Mouse (Mus musculus): ENCODE data around the gene Kcnk13. TPM values are rescaled to one million over a fixed set of nuclear protein-coding genes. Genes with fewer than 3 reads are reported as not detected.

Gene Kcnk13
- polyA plus RNA-seq, 1 experiment from 2014 or later, result 0.56 TPM

DNA sequence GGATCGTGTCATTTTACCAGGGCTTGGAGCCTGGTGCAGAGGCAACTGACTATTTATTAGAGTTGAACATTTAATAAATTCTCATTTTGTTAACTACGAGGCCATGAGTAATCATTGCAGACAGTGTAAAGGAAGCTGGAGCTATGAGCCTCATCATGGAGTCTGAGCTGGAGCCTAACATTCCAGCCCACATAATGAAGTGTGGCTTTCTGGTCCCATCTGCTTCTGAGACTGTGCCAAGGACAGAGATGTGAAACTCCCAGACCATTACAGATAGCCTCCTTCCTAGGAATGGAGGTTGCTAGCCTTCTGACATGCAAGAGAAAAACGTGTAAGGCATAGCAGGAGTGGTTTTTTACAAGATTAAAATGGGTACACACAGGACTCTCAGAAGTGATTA is 98.3 kb downstream of the Kcnk13 start:
- ATAC-seq (ENCODE audit: insufficient number of reproducible peaks, low FRiP score, low TSS enrichment, low read depth) (no peak), DNase-seq (ENCODE audit: low spot score) (no peak)
- H3K9me3 ChIP-seq (ENCODE audit: control insufficient read depth, low read length), result no peaks in the 10 kb centered on the region
- H3K4me2 ChIP-seq (ENCODE audit: low read depth, severe bottlenecking), result no peak overlapping the region
- H3K9ac ChIP-seq (ENCODE audit: low read length), result no peak overlapping the region
- H3K27ac ChIP-seq (replicated peaks; ENCODE audit: low read depth, low read length), result no peak overlapping the region
- WGBS, result 77% methylated on average over 3 of the region's 3 CpGs
- H3K4me1 ChIP-seq (ENCODE audit: control insufficient read depth, insufficient read depth, low read length), result no peaks in the 10 kb centered on the region
- H3K27me3 ChIP-seq (ENCODE audit: control insufficient read depth, insufficient read depth, low read length), result no peaks in the 10 kb centered on the region
- no peak overlapping the region for H3K4me3 ChIP-seq (ENCODE audit: low read depth, low read length)
- H3K36me3 ChIP-seq (ENCODE audit: control insufficient read depth, insufficient read depth, low read length), result no peaks in the 10 kb centered on the region

DNA sequence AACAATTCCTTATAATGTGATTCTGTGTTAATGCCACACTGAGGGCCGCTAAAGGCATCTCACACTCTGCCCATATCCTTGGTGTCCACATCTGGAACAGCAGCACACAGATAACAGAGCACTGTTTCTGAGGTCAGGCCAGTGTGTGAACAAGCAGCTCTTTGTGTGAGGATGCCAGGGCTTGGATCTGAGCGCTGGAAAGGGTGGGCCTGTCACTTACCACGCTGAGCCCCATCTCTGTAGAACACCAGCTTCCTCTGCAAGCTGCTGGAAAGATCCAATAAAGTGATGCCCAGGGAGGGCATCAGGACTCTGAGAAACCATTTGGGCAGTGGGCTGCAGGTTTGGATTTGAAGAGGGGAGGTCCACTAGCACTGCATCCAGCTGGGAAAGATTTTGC is 100.8 kb downstream of the Kcnk13 start:
- Histone ChIP-seq H3K27me3 (ENCODE audit: control insufficient read depth, insufficient read depth, low read length) (no peaks in the 10 kb centered on the region), H3K9ac (ENCODE audit: low read length) (no peak overlapping the region), H3K4me3 (ENCODE audit: low read depth, low read length) (no peak overlapping the region), H3K4me1 (ENCODE audit: control insufficient read depth, insufficient read depth, low read length) (no peaks in the 10 kb centered on the region), H3K27ac (replicated peaks; ENCODE audit: low read depth, low read length) (no peak overlapping the region), H3K4me2 (ENCODE audit: low read depth, severe bottlenecking) (no peak overlapping the region), H3K36me3 (ENCODE audit: control insufficient read depth, insufficient read depth, low read length) (no peaks in the 10 kb centered on the region), H3K9me3 (ENCODE audit: control insufficient read depth, low read length) (no peaks in the 10 kb centered on the region)
- no peak for ATAC-seq (ENCODE audit: insufficient number of reproducible peaks, low FRiP score, low TSS enrichment, low read depth)
- WGBS, result 86% methylated on average over 3 of the region's 3 CpGs
- DNase-seq (ENCODE audit: low spot score), result no peak

DNA sequence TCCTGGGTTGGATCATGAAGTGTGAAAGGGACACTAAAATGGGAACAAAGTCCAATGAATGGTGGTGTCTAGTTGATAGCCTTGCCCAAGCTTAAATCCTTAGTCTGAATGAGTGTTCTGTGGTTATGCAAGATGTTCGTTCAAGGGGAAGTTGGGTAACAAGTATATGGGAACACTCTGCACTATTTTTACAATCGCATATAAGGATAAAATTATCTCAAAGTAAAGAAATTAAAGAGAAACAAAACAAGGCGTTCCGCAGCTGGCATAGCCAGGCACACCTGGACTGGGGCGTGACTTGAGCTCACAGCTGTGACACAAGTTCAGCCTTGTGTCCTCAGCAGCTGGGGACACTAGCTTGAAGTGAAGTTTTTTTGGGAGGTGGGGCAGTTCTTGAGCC is 103.2 kb downstream of the Kcnk13 start:
- H3K27me3 ChIP-seq (ENCODE audit: control insufficient read depth, insufficient read depth, low read length), result no peaks in the 10 kb centered on the region
- no peak overlapping the region for H3K4me3 ChIP-seq (ENCODE audit: low read depth, low read length)
- no peak overlapping the region for H3K4me2 ChIP-seq (ENCODE audit: low read depth, severe bottlenecking)
- ATAC-seq (ENCODE audit: insufficient number of reproducible peaks, low FRiP score, low TSS enrichment, low read depth) (no peak), DNase-seq (ENCODE audit: low spot score) (no peak)
- 87% methylated on average over 5 of the region's 5 CpGs for WGBS
- H3K36me3 ChIP-seq (ENCODE audit: control insufficient read depth, insufficient read depth, low read length), result no peaks in the 10 kb centered on the region
- no peak overlapping the region for H3K9ac ChIP-seq (ENCODE audit: low read length)
- no peaks in the 10 kb centered on the region for H3K4me1 ChIP-seq (ENCODE audit: control insufficient read depth, insufficient read depth, low read length)
- no peaks in the 10 kb centered on the region for H3K9me3 ChIP-seq (ENCODE audit: control insufficient read depth, low read length)
- no peak overlapping the region for H3K27ac ChIP-seq (replicated peaks; ENCODE audit: low read depth, low read length)

DNA sequence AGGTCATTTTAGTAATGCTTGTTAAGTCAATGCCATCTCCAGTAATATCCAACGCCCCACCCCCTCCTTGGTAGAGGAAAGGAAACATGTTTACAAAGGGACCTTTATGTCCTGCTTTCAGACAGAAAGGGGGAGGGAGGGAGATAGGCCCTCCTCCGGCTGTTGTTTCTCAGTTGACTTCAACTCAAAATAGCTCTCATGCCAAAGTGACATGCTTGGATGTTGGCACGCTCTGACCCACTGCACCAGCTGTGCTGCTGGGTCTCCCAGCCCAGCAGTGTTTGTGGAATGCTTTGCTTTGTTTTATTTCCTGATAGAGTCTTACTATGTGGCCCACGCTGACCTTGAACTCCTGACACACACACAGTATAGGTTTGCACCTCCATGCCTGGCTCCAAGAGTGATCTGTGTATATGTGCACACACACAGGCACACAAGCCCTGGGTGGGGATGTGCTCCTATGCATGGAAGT is 108.9 kb downstream of the Kcnk13 start:
- H3K4me2 ChIP-seq (ENCODE audit: low read depth, severe bottlenecking), result no peak overlapping the region
- no peak for ATAC-seq (ENCODE audit: insufficient number of reproducible peaks, low FRiP score, low TSS enrichment, low read depth)
- no peak for DNase-seq (ENCODE audit: low spot score)
- no peak overlapping the region for H3K9ac ChIP-seq (ENCODE audit: low read length)
- no peaks in the 10 kb centered on the region for H3K27me3 ChIP-seq (ENCODE audit: control insufficient read depth, insufficient read depth, low read length)
- H3K9me3 ChIP-seq (ENCODE audit: control insufficient read depth, low read length), result no peaks in the 10 kb centered on the region
- no peak overlapping the region for H3K27ac ChIP-seq (replicated peaks; ENCODE audit: low read depth, low read length)
- H3K4me1 ChIP-seq (ENCODE audit: control insufficient read depth, insufficient read depth, low read length), result no peaks in the 10 kb centered on the region
- H3K36me3 ChIP-seq (ENCODE audit: control insufficient read depth, insufficient read depth, low read length), result no peaks in the 10 kb centered on the region
- H3K4me3 ChIP-seq (ENCODE audit: low read depth, low read length), result no peak overlapping the region
- WGBS, result 79% methylated on average over 4 of the region's 4 CpGs

DNA sequence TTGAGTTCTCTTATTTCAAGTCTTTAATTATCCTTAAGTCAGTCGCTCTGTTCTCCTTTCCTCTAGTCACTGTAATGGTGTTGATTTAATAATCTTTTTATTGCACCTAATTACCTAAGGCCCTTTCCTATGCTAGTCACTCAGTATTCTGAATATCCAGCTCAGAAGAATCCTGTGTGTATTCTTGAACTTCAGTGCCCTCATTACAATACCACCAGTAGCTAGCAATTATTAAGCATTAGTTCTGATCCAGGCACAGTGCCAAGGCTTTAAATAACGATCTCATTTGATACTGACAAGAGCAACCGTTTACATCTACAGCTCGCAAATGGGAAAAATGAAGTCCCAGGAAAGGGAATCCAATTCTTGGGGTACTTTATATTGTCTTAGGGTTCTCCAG is 111.4 kb downstream of the Kcnk13 start:
- no peaks in the 10 kb centered on the region for H3K36me3 ChIP-seq (ENCODE audit: control insufficient read depth, insufficient read depth, low read length)
- no peaks in the 10 kb centered on the region for H3K27me3 ChIP-seq (ENCODE audit: control insufficient read depth, insufficient read depth, low read length)
- ATAC-seq (ENCODE audit: insufficient number of reproducible peaks, low FRiP score, low TSS enrichment, low read depth) (no peak), DNase-seq (ENCODE audit: low spot score) (no peak)
- no peak overlapping the region for H3K4me3 ChIP-seq (ENCODE audit: low read depth, low read length)
- 70% methylated on average over 4 of the region's 4 CpGs for WGBS
- H3K4me2 ChIP-seq (ENCODE audit: low read depth, severe bottlenecking), result no peak overlapping the region
- no peak overlapping the region for H3K27ac ChIP-seq (replicated peaks; ENCODE audit: low read depth, low read length)
- H3K9me3 ChIP-seq (ENCODE audit: control insufficient read depth, low read length), result no peaks in the 10 kb centered on the region
- no peak overlapping the region for H3K9ac ChIP-seq (ENCODE audit: low read length)
- H3K4me1 ChIP-seq (ENCODE audit: control insufficient read depth, insufficient read depth, low read length), result no peaks in the 10 kb centered on the region

DNA sequence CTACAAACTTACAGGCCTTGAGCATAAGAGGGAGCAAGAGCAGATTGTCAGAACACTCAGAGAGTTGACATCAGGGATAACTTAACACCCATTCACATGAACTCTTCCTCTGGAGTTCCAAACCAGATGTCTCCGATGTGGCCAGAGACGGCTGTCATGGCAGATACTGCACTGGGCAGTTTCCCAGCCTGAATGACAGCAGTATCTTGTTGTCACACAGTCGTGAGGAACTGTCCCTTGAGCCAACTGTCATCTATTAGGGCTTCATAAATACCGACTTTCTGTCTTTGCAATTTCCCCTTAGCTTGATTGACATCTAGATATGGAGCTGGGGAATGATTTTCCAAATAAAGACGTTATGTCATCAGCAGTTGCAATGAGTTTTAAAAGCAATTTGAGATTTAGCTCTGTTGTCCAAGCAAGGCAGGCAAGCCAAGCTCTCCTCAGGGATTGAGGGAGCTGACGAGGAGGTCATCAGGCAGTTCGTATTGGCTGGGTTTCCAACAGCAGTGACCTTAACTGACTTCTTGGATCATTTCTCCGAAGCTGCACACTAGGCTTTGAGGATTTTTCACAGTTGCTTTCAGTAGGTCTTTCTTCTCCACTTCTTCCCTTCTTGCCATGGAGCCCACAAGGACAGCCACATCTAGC is 115.5 kb downstream of the Kcnk13 start:
- ATAC-seq (ENCODE audit: insufficient number of reproducible peaks, low FRiP score, low TSS enrichment, low read depth), result no peak
- Histone ChIP-seq H3K4me2 (ENCODE audit: low read depth, severe bottlenecking) (no peak overlapping the region), H3K4me1 (ENCODE audit: control insufficient read depth, insufficient read depth, low read length) (no peaks in the 10 kb centered on the region), H3K36me3 (ENCODE audit: control insufficient read depth, insufficient read depth, low read length) (no peaks in the 10 kb centered on the region), H3K4me3 (ENCODE audit: low read depth, low read length) (no peak overlapping the region), H3K9me3 (ENCODE audit: control insufficient read depth, low read length) (no peaks in the 10 kb centered on the region), H3K27me3 (ENCODE audit: control insufficient read depth, insufficient read depth, low read length) (no peaks in the 10 kb centered on the region), H3K27ac (replicated peaks; ENCODE audit: low read depth, low read length) (no peak overlapping the region), H3K9ac (ENCODE audit: low read length) (no peak overlapping the region)
- DNase-seq (ENCODE audit: low spot score), result no peak
- 80% methylated on average over 8 of the region's 8 CpGs for WGBS

DNA sequence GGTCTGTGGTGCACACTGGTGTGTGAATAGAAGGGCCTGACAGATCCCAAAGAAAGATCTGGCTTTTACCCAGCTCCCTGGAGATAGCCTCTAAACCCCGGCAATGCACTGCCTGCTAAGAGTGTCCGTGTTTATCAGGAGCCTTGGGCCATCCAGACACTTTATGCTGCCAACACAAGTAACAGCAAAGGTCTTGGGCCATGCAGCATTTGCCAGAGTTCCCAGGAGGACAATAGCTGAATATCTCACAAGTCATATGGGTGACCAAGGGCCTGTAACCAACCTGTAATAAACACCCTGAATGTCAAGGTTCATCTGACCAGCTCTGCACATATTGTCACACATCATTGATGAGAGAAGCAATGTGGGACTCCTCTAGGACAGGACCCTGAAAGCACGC is 123.7 kb downstream of the Kcnk13 start:
- H3K4me3 ChIP-seq (ENCODE audit: low read depth, low read length), result no peak overlapping the region
- H3K4me2 ChIP-seq (ENCODE audit: low read depth, severe bottlenecking), result no peak overlapping the region
- ATAC-seq (ENCODE audit: insufficient number of reproducible peaks, low FRiP score, low TSS enrichment, low read depth) (no peak), DNase-seq (ENCODE audit: low spot score) (no peak)
- H3K9me3 ChIP-seq (ENCODE audit: control insufficient read depth, low read length), result no peaks in the 10 kb centered on the region
- H3K36me3 ChIP-seq (ENCODE audit: control insufficient read depth, insufficient read depth, low read length), result no peaks in the 10 kb centered on the region
- no peak overlapping the region for H3K9ac ChIP-seq (ENCODE audit: low read length)
- no peak overlapping the region for H3K27ac ChIP-seq (replicated peaks; ENCODE audit: low read depth, low read length)
- H3K27me3 ChIP-seq (ENCODE audit: control insufficient read depth, insufficient read depth, low read length), result no peaks in the 10 kb centered on the region
- 88% methylated on average over 3 of the region's 3 CpGs for WGBS
- no peaks in the 10 kb centered on the region for H3K4me1 ChIP-seq (ENCODE audit: control insufficient read depth, insufficient read depth, low read length)

DNA sequence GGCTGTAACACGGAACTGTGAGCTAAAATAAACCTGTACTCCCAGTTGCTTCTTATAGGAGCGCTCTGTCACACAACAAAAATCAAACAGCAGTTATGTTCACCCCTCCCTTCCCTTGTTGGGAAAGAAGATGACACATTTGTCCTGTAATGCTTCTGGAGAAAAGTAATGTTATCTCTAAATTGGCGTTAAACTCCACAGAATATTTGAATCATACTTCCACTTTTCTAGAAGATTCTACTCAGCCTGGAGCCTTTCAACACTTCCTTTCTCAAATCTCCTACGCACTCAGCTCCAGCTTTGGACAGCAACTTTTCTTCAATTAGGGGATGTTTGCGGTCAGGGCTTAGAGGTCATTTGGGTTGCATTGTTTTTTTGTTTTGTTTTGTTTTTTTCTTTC is 125.0 kb downstream of the Kcnk13 start:
- H3K4me1 ChIP-seq (ENCODE audit: control insufficient read depth, insufficient read depth, low read length), result no peaks in the 10 kb centered on the region
- 89% methylated on average over 5 of the region's 5 CpGs for WGBS
- DNase-seq (ENCODE audit: low spot score) (no peak), ATAC-seq (ENCODE audit: insufficient number of reproducible peaks, low FRiP score, low TSS enrichment, low read depth) (no peak)
- H3K36me3 ChIP-seq (ENCODE audit: control insufficient read depth, insufficient read depth, low read length), result no peaks in the 10 kb centered on the region
- H3K4me3 ChIP-seq (ENCODE audit: low read depth, low read length), result no peak overlapping the region
- H3K4me2 ChIP-seq (ENCODE audit: low read depth, severe bottlenecking), result no peak overlapping the region
- no peaks in the 10 kb centered on the region for H3K27me3 ChIP-seq (ENCODE audit: control insufficient read depth, insufficient read depth, low read length)
- H3K27ac ChIP-seq (replicated peaks; ENCODE audit: low read depth, low read length), result no peak overlapping the region
- H3K9me3 ChIP-seq (ENCODE audit: control insufficient read depth, low read length), result no peaks in the 10 kb centered on the region
- H3K9ac ChIP-seq (ENCODE audit: low read length), result no peak overlapping the region

DNA sequence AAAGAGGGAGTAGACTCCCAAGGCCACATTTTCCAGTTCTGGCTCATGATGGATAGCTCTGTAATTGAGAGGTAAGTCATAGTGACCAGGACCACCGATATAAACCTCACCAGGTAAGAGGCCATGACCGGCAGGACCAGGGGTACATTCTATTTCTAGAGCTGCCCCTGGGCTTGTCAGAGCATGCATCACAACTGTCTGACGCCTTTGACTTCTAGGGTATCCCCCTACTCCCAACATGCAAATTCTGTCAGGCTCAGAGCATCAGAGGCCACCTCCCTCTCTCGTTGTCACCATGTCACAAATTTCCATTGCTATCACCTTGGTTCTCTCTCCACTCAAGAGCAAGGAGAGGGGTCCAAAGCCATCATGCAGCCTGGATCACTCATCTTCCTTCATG is 126.5 kb downstream of the Kcnk13 start:
- no peak overlapping the region for H3K4me3 ChIP-seq (ENCODE audit: low read depth, low read length)
- H3K36me3 ChIP-seq (ENCODE audit: control insufficient read depth, insufficient read depth, low read length), result no peaks in the 10 kb centered on the region
- no peak for ATAC-seq (ENCODE audit: insufficient number of reproducible peaks, low FRiP score, low TSS enrichment, low read depth)
- H3K4me2 ChIP-seq (ENCODE audit: low read depth, severe bottlenecking), result no peak overlapping the region
- 82% methylated on average over 4 of the region's 4 CpGs for WGBS
- no peaks in the 10 kb centered on the region for H3K9me3 ChIP-seq (ENCODE audit: control insufficient read depth, low read length)
- no peak overlapping the region for H3K9ac ChIP-seq (ENCODE audit: low read length)
- no peaks in the 10 kb centered on the region for H3K4me1 ChIP-seq (ENCODE audit: control insufficient read depth, insufficient read depth, low read length)
- DNase-seq (ENCODE audit: low spot score), result no peak
- H3K27ac ChIP-seq (replicated peaks; ENCODE audit: low read depth, low read length), result no peak overlapping the region
- no peaks in the 10 kb centered on the region for H3K27me3 ChIP-seq (ENCODE audit: control insufficient read depth, insufficient read depth, low read length)
